Mouse (Mus musculus) megakaryocyte, adult 5-6 weeks (primary cell): ENCODE results near the gene Atxn7l3b. TPM values are rescaled to one million over a fixed set of nuclear protein-coding genes. Genes with fewer than 3 reads are reported as not detected.

Experiments
- ATAC-seq: 2 replicates; pipeline ENCODE4 v1.8.0; 2016; ENCODE audit warnings: mild to moderate bottlenecking, inconsistent platforms; ENCODE audit not compliant: poor library complexity, severe bottlenecking
- total RNA-seq, 2 experiments: library from RNA; stranded (forward) in 1 of 2; stranded (reverse) in 1 of 2; fragments of 153-499, 151-499 nt in 1 of 2; fragments of 221-1000, 200-1000 nt in 1 of 2; gene quantifications; 2 replicates each; pipeline versions ENCODE4 v1.2.3 to v1.2.4; 2015 to 2017

Gene Atxn7l3b
- total RNA-seq, 2 experiments from 2014 or later: 43.9 to 47.5 TPM

DNA sequence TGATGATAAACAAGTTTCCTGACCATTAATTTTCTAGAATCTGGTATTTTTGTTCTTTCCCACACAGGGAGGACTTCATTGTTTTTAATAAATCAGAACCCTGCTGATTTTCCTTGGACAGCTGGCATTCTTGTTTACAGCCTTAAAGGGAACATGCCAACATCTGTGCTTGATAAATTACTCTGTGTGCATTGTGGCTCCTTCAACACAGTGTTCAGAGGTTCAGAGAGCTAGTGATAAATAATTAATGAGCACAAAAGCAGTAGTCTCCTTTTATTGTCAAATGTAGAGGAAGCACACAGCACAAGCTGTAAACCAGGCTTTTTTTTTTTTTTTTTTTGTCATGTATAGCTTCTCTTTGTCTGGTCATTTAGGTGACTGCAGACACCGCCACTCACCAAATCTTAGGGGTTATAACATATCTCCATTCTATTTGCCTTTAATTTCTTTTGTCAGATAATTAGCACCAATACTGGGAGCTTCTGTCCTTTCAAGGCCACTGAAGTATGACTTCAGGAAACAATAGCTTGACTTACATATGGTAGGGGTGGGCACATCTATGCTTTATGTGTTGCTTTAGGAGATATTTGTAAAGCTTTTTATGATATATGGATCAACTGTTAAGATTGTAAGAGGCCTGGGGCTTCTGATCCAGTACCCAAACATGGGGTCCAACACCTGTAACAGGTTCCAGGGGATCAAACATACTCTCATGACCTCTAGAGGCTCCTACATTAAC, 52.0 kb downstream of the Atxn7l3b start:
- no peak for ATAC-seq
